Mouse (Mus musculus) embryonic facial prominence, embryonic 10.5 days (tissue): ENCODE results near the gene Chrm5. TPM values are rescaled to one million over a fixed set of nuclear protein-coding genes. Genes with fewer than 3 reads are reported as not detected.

Experiments
- DNase-seq: peaks from one replicate; pipeline ENCODE4 v3.0.0-alpha.2; 2017; ENCODE audit warnings: low spot score
- H3K27ac ChIP-seq: fragments of 300-500 bp; sonication (generic); replicated peaks from 2 replicates; pipeline ENCODE4 v1.5.1; 2016; ENCODE audit warnings: mild to moderate bottlenecking
- H3K27me3 ChIP-seq: fragments of 300-500 bp; sonication (generic); replicated peaks from 2 replicates; pipeline ENCODE4 v1.6.1; 2016; ENCODE audit warnings: low read depth, mild to moderate bottlenecking; ENCODE audit not compliant: poor library complexity, severe bottlenecking
- H3K36me3 ChIP-seq: fragments of 300-500 bp; sonication (generic); replicated peaks from 2 replicates; pipeline ENCODE4 v1.6.1; 2016; ENCODE audit warnings: mild to moderate bottlenecking, moderate library complexity
- H3K4me1 ChIP-seq: fragments of 300-500 bp; sonication (generic); 2 replicates; pipeline ENCODE4 v1.6.1; 2016
- H3K4me3 ChIP-seq: fragments of 300-500 bp; sonication (generic); 2 replicates; pipeline ENCODE4 v1.5.1; 2016; ENCODE audit warnings: mild to moderate bottlenecking, moderate library complexity
- H3K9me3 ChIP-seq: fragments of 300-500 bp; sonication (generic); 2 replicates; pipeline ENCODE4 v1.6.1; 2016; ENCODE audit warnings: mild to moderate bottlenecking
- WGBS: fragments of 180-500 bp; shearing (Covaris S2); methylation state at CpG from one replicate; pipeline ENCODE4 v1.1.7; 2016; 5-methylcytosine and 5-hydroxymethylcytosine counted together
- polyA plus RNA-seq: library from polyadenylated mRNA; unstranded; fragments of >200 nt; fragmentation: Nextera tagmentation; extraction: Ambion mirVana; gene quantifications from 2 replicates; pipeline ENCODE4 v1.2.1, GENCODE M21; 2016

The Chrm5 gene
- polyA plus RNA-seq, 1 experiment from 2014 or later, result not detected

DNA sequence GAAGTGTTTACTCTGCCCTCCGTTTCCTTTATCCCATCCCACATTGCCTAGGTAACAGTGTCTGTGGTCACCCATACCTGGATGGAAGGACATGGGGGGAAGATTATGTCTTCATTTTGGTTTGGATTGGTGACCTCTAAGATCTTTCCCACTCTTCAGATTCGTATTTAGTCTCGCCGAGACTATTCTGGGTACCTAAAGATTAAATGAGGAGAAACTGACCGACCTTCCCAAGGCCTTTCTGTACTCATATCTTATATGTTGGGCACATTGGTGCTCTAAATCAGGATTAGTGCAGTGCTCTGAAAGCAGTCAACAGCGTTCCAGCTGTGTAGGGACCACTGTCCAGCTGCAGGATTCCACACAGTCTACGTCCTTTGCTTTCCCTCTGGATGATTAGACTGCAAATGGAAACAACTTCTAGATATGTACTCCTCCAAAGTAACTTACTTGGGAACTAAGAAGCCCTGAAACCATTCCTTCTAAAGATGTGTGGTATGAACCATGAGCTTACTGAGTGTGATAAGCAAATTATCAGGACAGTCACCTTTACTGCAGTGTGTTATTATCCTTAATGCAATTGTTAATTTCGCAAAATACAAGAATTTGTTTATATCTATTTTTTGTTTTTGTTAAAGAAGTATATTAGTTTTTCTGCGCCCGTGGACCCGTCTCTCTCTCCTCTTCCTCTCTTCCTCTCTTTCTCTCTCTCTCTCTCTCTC, 13.1 kb upstream of the Chrm5 start:
- WGBS, result 46% methylated on average over 11 of the region's 11 CpGs
- Histone ChIP-seq H3K27ac (peak overlapping the region; percentile 100), H3K9me3 (no peaks in the 10 kb centered on the region), H3K4me1 (peaks cover 30% of the 10 kb centered on the region), H3K36me3 (no peaks in the 10 kb centered on the region), H3K27me3 (no peaks in the 10 kb centered on the region), H3K4me3 (peak overlapping the region; percentile 88)
- DNase-seq, result no peak

DNA sequence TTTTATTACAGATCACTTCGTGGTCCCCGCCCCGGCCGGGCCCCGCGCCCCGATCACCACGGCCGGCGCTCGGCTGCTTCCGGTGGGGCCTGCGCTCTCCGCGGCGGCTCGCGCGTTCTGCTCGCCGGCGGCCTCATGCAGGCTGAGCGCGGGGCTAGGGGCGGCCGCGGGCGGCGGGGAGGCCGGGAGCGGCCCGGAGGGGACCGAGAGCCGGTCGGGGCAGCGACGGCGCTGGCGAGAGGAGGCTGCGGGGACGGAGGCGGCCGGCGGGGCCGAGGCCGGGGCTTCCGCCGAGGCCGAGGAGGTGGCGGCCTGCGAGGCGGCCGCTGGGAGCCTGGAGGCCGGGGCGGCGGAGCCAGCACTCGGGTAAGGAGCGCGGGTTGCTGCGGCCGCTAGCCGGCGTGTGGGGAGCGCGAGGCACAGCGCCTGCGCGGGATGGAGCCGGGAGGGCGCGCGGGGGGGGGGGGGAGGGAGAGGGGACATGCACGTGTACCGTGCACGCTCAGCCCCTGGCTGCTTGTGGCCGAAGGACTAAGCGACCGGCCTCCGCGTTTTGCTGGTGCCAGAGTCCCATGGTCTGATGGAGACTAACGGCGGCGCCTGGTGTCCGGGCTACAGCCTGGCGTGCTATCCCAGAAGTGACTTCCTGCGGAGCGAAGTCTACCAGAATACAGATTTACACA, 12.4 kb upstream of the Chrm5 start, which contains the start of gene Aven:
Gene Aven, plus strand, starts transcription at position 109 of the 683 bp plus-strand sequence.
- WGBS, result under 1% methylated on average over 81 of the region's 87 CpGs
- peak within 1 kb of the TSS; percentile 88 for H3K4me3 ChIP-seq
- H3K27ac ChIP-seq, result peak within 1 kb of the TSS; percentile 100
- no peaks in the 10 kb centered on the region for H3K9me3 ChIP-seq
- no peaks in the 10 kb centered on the region for H3K36me3 ChIP-seq
- peaks cover 27% of the 10 kb centered on the region for H3K4me1 ChIP-seq
- DNase-seq, result peak; percentile 92
- no peaks in the 10 kb centered on the region for H3K27me3 ChIP-seq

DNA sequence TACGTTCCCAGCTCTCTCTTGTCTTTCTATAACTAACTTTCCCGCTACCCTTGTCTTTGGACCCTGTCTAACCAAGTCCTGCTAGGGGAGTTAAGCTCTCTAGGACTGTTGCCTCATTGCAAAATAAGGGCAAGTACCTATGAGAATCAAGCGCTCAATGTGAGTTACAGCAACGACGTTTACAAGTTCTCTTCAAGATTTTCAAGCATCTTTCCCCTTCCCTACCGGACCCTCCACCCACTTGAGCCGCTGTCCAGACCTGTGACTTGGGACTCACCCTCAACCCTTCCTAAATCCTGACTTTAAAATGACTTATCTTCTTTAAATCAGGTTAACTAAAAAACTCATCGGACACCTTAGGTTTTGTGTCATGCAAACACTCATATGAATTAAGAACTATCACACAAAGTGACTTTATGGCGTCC, 11.9 kb upstream of the Chrm5 start:
- 7% methylated on average over 9 of the region's 9 CpGs for WGBS
- no peak for DNase-seq
- H3K4me1 ChIP-seq, result peaks cover 24% of the 10 kb centered on the region
- no peaks in the 10 kb centered on the region for H3K9me3 ChIP-seq
- H3K27ac ChIP-seq, result peak overlapping the region; percentile 100
- H3K27me3 ChIP-seq, result no peaks in the 10 kb centered on the region
- H3K36me3 ChIP-seq, result no peaks in the 10 kb centered on the region
- H3K4me3 ChIP-seq, result peak overlapping the region; percentile 88

DNA sequence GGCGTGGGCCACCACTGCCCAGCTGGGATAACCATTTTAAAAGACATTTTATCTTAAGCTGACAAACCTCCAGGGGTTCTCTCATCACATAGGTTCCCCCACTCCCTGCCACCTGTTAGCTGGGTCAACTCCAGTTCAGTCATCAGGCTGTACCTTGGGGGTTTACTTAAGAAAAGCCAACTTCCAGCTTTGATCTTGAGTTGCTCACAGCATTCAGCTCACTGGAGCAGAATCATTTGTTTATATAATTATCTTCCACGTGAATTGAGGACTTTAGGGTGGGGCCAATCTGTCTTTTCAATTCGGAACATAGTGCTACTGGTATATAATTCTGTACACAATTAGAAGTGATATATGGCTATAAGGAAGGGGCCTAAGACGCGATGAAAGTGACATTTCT, 11.1 kb upstream of the Chrm5 start:
- 79% methylated on average over 5 of the region's 5 CpGs for WGBS
- H3K4me1 ChIP-seq, result peaks cover 24% of the 10 kb centered on the region
- no peak for DNase-seq
- no peak overlapping the region for H3K4me3 ChIP-seq
- no peak overlapping the region for H3K27ac ChIP-seq
- no peaks in the 10 kb centered on the region for H3K9me3 ChIP-seq
- H3K27me3 ChIP-seq, result no peaks in the 10 kb centered on the region
- H3K36me3 ChIP-seq, result no peaks in the 10 kb centered on the region

DNA sequence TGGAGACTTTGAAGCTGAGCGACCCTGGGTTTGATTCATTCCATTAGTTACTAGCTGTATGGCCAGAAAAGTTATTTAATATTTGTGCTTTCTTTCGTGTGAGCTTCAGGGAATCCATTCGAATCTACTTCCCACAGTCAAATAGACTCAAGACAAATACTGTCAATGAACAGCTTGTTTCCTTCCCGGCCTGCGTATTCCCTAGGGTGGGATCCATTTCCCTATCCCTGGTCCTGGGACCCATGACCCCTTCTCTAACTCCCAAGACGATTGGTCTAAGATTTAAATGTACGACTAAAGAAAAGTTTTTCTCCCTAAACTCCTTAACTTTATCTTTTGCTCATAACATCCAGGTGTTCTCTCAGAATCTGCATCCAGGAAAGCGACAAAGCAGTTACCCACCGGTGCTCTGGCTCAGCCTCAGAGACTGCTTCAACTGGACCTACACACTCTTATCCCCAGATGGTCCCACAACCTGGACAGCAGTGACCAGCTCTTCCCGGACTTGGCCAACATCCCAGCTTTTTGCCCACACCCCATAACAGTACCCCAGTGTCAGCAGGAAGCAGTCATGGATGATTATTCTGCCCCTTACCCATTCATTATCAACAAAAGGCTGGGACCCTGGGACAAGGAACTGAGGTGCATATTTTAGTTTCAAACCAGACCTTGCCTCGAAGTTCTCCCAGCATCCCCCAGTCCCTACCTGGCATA, 10.1 kb upstream of the Chrm5 start:
- Histone ChIP-seq H3K4me3 (no peak overlapping the region), H3K9me3 (no peaks in the 10 kb centered on the region), H3K4me1 (peaks cover 24% of the 10 kb centered on the region), H3K27ac (no peak overlapping the region), H3K27me3 (no peaks in the 10 kb centered on the region), H3K36me3 (no peaks in the 10 kb centered on the region)
- DNase-seq, result no peak
- 74% methylated on average over 11 of the region's 11 CpGs for WGBS

DNA sequence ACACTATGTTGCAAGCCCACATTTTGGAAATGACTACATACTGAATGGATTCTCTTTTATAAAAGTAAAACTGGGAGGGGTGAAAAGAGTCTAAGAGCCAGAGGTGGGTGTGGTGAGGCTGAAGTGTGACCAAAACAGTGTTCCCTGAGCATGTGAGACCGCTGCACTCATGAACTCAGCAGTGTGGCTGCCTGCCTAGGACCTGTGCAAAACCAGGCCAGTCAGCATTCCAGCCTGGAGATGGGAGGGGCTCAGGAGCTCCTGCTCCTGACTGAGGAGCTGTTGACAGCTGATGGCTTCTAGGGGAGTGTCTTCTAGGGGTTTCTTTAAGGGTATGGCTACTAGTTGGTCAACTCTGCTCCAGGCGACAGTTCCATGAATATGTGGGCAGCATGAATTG, 4.3 kb upstream of the Chrm5 start:
- DNase-seq, result no peak
- Histone ChIP-seq H3K4me1 (no peaks in the 10 kb centered on the region), H3K9me3 (no peaks in the 10 kb centered on the region), H3K36me3 (no peaks in the 10 kb centered on the region), H3K27ac (no peak overlapping the region), H3K4me3 (no peak overlapping the region), H3K27me3 (no peaks in the 10 kb centered on the region)
- WGBS, result 71% methylated on average over 2 of the region's 2 CpGs

DNA sequence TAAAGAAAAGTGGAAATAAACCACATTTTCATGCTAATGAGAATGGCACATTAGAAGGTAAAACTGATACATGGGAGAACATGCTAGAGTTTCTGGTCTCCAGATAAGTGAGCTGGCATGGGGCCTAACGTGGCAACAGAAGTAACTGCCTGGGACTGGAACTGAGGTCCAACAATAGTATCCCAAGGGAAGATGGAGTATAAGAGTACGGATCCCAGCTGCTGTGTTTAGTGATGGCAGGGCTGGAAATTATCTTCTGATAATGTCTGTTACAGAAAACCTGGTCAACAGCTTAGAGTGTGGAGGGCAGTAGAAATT, 2.7 kb upstream of the Chrm5 start:
- H3K9me3 ChIP-seq, result no peaks in the 10 kb centered on the region
- H3K27ac ChIP-seq, result no peak overlapping the region
- no peaks in the 10 kb centered on the region for H3K27me3 ChIP-seq
- H3K4me1 ChIP-seq, result no peaks in the 10 kb centered on the region
- H3K4me3 ChIP-seq, result no peak overlapping the region
- DNase-seq, result no peak
- WGBS, result 83% methylated on average over 2 of the region's 2 CpGs
- no peaks in the 10 kb centered on the region for H3K36me3 ChIP-seq

DNA sequence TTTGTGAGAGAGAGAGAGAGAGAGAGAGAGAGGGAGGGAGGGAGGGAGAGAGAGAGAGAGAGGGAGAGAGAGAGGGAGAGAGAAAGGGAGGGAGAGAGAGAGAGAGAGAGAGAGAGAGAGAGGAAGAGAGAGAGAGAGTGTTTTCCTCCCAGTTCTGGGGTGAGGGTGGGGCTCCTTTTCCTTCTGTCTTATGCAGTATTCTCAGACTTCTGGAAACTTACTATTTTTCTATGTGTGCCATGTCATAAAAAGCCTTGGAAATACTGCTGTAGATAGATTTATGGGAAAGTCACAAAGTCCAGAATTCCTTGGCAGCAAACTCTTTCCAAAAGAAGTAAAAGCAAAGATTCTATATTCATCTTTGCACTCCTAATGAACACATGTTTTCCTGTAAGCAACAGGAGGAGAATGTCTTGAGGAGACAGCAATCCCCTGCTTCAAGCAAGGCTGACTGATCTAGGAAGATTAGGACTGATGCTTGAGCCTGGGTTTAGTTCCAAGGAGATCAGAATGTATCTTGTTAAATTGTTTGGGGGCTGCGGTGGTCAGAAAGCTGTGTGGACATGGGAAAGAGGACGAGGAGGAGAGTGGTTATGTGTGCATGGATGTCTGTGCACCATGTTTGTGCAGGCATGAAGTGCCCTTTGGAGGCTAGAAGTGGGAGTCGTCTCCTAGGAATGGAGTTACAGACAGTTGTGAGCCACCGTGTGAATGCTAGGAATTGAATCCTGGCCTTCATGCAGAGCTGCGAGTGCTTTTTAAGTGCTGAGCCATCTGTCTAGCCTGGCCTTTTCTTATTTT, 2.2 kb upstream of the Chrm5 start:
- DNase-seq, result no peak
- no peaks in the 10 kb centered on the region for H3K36me3 ChIP-seq
- WGBS, result 82% methylated on average over 5 of the region's 5 CpGs
- no peaks in the 10 kb centered on the region for H3K27me3 ChIP-seq
- H3K27ac ChIP-seq, result no peak overlapping the region
- H3K4me3 ChIP-seq, result no peak overlapping the region
- no peaks in the 10 kb centered on the region for H3K9me3 ChIP-seq
- no peaks in the 10 kb centered on the region for H3K4me1 ChIP-seq

DNA sequence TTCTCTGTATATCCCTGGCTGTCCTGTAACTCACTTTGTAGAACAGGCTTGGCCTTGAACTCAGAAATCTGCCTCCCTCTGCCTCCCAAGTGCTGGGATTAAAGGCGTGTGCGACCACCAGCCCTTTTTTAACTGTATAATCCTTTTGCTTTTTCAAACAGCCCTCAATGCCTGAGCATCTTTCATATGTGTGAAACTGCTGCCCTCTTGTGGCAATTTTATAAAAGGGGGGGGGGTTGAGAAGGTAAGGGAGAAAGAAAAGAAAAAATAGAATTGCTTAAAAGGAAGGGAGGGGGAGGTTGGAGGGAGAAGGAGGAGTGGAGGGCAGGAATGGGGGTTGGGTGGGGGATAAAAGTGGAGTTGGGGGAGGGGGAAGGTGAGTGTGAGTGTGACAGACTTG, 995 bp upstream of the Chrm5 start:
- Histone ChIP-seq H3K4me1 (no peaks in the 10 kb centered on the region), H3K27me3 (no peaks in the 10 kb centered on the region), H3K9me3 (no peaks in the 10 kb centered on the region), H3K4me3 (no peak overlapping the region), H3K36me3 (no peaks in the 10 kb centered on the region), H3K27ac (no peak overlapping the region)
- DNase-seq, result peak; percentile 59
- WGBS, result 3% methylated on average over 2 of the region's 2 CpGs

DNA sequence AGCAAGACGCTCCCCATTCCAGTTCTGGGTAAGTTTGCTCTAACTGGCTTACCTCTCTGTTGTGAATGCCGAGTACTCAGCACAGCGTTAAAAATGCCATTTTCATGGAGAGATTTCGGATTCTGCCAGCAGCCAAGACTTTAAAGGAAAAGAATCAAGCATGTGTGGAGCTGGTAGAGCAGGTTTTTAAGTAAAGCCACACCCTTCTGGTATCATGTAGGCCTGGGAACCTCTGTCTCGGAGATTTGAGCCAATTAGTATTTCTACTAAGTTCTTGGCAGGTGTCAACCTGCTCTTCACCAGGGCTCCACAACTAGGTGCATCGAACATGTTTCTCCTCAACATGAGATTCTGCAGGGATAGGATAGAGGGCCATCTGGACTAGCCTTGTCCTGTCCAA, 4.0 kb downstream of the Chrm5 start:
- no peaks in the 10 kb centered on the region for H3K27me3 ChIP-seq
- H3K4me1 ChIP-seq, result no peaks in the 10 kb centered on the region
- H3K4me3 ChIP-seq, result no peak overlapping the region
- H3K27ac ChIP-seq, result no peak overlapping the region
- H3K36me3 ChIP-seq, result no peaks in the 10 kb centered on the region
- DNase-seq, result no peak
- H3K9me3 ChIP-seq, result no peaks in the 10 kb centered on the region
- WGBS, result 76% methylated on average over 6 of the region's 6 CpGs

DNA sequence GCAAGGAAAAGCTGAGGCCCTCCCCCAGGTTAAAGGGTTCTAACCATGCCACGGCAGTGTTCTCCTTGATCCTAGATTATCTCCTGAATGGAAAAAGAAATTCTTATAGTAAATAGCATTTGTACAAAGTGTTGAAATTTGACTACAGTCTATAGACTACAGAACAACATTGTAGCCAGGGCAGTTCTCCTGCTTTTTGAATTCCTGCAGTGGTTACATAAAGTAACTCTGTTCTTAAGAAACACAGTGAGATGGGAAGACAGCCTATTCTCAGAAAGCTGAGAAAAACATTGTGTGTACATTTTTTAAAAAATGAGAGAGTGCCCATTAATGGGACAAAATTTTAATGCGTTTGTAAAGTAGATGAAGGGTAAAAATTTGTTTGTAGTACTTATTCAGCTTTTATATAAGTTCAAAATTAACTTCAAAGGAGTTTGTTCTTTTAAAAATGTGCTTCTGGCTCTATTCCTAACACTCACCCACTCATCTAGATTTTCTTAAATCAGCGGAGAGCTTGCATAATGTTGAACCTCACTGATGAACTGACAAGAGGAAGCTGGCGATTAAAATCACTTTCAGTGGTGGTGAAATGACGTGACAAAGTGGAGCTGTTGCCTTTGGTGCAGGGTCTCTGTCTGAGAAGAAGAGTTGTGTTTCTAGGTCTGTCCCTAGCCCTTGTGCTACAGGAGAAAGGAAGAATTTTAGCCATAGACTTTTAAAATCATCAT, 5.4 kb downstream of the Chrm5 start:
- H3K27ac ChIP-seq, result no peak overlapping the region
- no peaks in the 10 kb centered on the region for H3K4me1 ChIP-seq
- 80% methylated on average over 5 of the region's 5 CpGs for WGBS
- H3K27me3 ChIP-seq, result no peaks in the 10 kb centered on the region
- H3K9me3 ChIP-seq, result no peaks in the 10 kb centered on the region
- peaks cover 1% of the 10 kb centered on the region for H3K36me3 ChIP-seq
- H3K4me3 ChIP-seq, result no peak overlapping the region
- no peak for DNase-seq

DNA sequence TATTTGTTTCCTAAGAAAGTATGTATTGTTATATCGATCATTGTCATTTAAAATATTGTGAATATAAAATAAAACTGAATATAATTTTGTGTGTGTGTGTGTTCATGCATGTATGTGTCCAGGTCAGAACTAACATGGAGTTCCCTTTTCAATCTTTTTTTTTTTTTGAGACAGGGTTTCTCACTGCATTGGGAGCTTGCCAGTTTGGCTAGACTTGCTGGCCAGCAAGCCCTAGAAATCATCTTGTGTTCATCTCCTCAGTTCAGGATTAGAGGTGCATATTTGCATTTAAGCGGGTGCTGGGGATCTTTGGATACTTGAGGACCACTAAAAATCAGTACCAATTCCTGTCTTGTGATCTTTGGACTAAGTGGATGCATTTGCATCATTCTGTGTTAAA, 8.5 kb downstream of the Chrm5 start:
- H3K36me3 ChIP-seq, result peaks cover 32% of the 10 kb centered on the region
- H3K27ac ChIP-seq, result no peak overlapping the region
- no peaks in the 10 kb centered on the region for H3K27me3 ChIP-seq
- WGBS, result 86% methylated on average over 2 of the region's 2 CpGs
- no peaks in the 10 kb centered on the region for H3K4me1 ChIP-seq
- no peak for DNase-seq
- H3K4me3 ChIP-seq, result no peak overlapping the region
- no peaks in the 10 kb centered on the region for H3K9me3 ChIP-seq
